11 mouse cellular contexts compared by ENCODE assay signal in genomic region chr17:67995277-67995819, GRCm38 (mm10). TPM values are rescaled to one million over a fixed set of nuclear protein-coding genes. Genes with fewer than 3 reads are reported as not detected.
A peak's percentile ranks its signal among the peaks of the same experiment; 100 is the strongest.
DNase-seq lines count a peak whose midpoint lies in the region; ATAC-seq and TF ChIP-seq lines count a peak whose summit lies in the region.
"Had no signal": no experiment of that assay in that cellular context is flagged by ENCODE, and none has a peak within 500 bp of the region (broad histone marks: within the 10 kb centered on the region; RNA-seq: fewer than 3 reads in every experiment).

No protein-coding gene starts in this region.

- intact Hi-C loops in heart, postnatal 14 days (cut with DNase I), result no loop called here
- intact Hi-C loops in gastrocnemius, postnatal 36 days (cut with DNase I), result no loop called here

- peak overlapping the region; percentile 33 for H3K4me3 ChIP-seq in heart, embryonic 10.5 days
- no peak overlapping the region for H3K4me3 ChIP-seq in lung, embryonic 14.5 days (ENCODE audit: low read depth, low read length)
- peak overlapping the region; percentile 35; the same call in 1 of the 2 replicates for H3K4me3 ChIP-seq in embryonic facial prominence, embryonic 10.5 days
- H3K4me3 ChIP-seq in myocyte, result no peak overlapping the region
- H3K4me3 ChIP-seq: hindbrain, embryonic 15.5 days; liver, embryonic 15.5 days; megakaryocyte, embryonic 14.5 days had no signal

- peak; percentile 16; the same call in 1 of the 2 replicates for ATAC-seq in lung, embryonic 14.5 days (ENCODE audit: insufficient read depth)

- no peak overlapping the region for H3ac ChIP-seq in myocyte (ENCODE audit: control insufficient read depth, insufficient read length)

- H3K4me2 ChIP-seq in lung, embryonic 14.5 days, result peak overlapping the region; percentile 40; the same call in 1 of the 2 replicates
- peak overlapping the region; percentile 59 for H3K4me2 ChIP-seq in myocyte (ENCODE audit: low read depth)
- H3K4me2 ChIP-seq: hindbrain, embryonic 15.5 days; liver, embryonic 15.5 days had no signal

- H3K4me1 ChIP-seq in heart, embryonic 10.5 days, result peaks cover 37% of the 10 kb centered on the region
- H3K4me1 ChIP-seq in lung, embryonic 14.5 days (ENCODE audit: insufficient read depth), result peaks cover 30% of the 10 kb centered on the region
- H3K4me1 ChIP-seq in embryonic facial prominence, embryonic 10.5 days, result peaks cover 62% of the 10 kb centered on the region
- H3K4me1 ChIP-seq: hindbrain, embryonic 15.5 days; liver, embryonic 15.5 days had no signal

- H3K27me3 ChIP-seq in heart, embryonic 10.5 days (ENCODE audit: insufficient read depth, poor library complexity, severe bottlenecking), result no peaks in the 10 kb centered on the region
- no peaks in the 10 kb centered on the region for H3K27me3 ChIP-seq in lung, embryonic 14.5 days (ENCODE audit: insufficient read depth, low read length)
- no peaks in the 10 kb centered on the region for H3K27me3 ChIP-seq in embryonic facial prominence, embryonic 10.5 days (replicated peaks; ENCODE audit: low read depth, poor library complexity, severe bottlenecking)
- no peaks in the 10 kb centered on the region for H3K27me3 ChIP-seq in myocyte (ENCODE audit: control insufficient read depth, insufficient read depth, insufficient read length)
- H3K27me3 ChIP-seq: hindbrain, embryonic 15.5 days; megakaryocyte, embryonic 14.5 days had no signal

- H3K79me2 ChIP-seq in myocyte (ENCODE audit: control insufficient read depth, insufficient read depth), result peaks cover 41% of the 10 kb centered on the region

- peak; percentile 27 for DNase-seq in heart, embryonic 10.5 days (ENCODE audit: low spot score)
- DNase-seq in heart, postnatal 14 days, result no peak
- DNase-seq in lung, embryonic 14.5 days, result no peak
- no peak for DNase-seq in lung, postnatal 14 days
- DNase-seq in embryonic facial prominence, embryonic 10.5 days (ENCODE audit: low spot score), result no peak
- DNase-seq in cerebellum, postnatal 25 days, result no peak
- no peak for DNase-seq in gastrocnemius, postnatal 36 days

- TF ChIP-seq POLR2A in myocyte (IDR thresholded peaks at IDR 0.05; ENCODE audit: insufficient read length, low read depth), result no peak

- no peaks in the 10 kb centered on the region for H3K9me3 ChIP-seq in heart, embryonic 10.5 days
- no peaks in the 10 kb centered on the region for H3K9me3 ChIP-seq in lung, embryonic 14.5 days (ENCODE audit: low read depth, low read length)
- no peaks in the 10 kb centered on the region for H3K9me3 ChIP-seq in embryonic facial prominence, embryonic 10.5 days
- H3K9me3 ChIP-seq: hindbrain, embryonic 15.5 days; liver, embryonic 15.5 days; megakaryocyte, embryonic 14.5 days had no signal

- H3K27ac ChIP-seq in heart, embryonic 10.5 days, result peak overlapping the region; percentile 47
- H3K27ac ChIP-seq in lung, embryonic 14.5 days (ENCODE audit: low read depth), result no peak overlapping the region
- H3K27ac ChIP-seq in embryonic facial prominence, embryonic 10.5 days (replicated peaks), result peak overlapping the region; percentile 61
- H3K27ac ChIP-seq: hindbrain, embryonic 15.5 days; liver, embryonic 15.5 days had no signal

- no peaks in the 10 kb centered on the region; the same call in 1 of the 2 replicates for H3K36me3 ChIP-seq in heart, embryonic 10.5 days
- H3K36me3 ChIP-seq in lung, embryonic 14.5 days (ENCODE audit: insufficient read depth), result peaks cover 7% of the 10 kb centered on the region; the same call in 1 of the 2 replicates
- peaks cover 6% of the 10 kb centered on the region; the same call in 1 of the 2 replicates for H3K36me3 ChIP-seq in embryonic facial prominence, embryonic 10.5 days (replicated peaks)
- H3K36me3 ChIP-seq in myocyte (ENCODE audit: control insufficient read depth, insufficient read depth), result peaks cover 5% of the 10 kb centered on the region
- H3K36me3 ChIP-seq: hindbrain, embryonic 15.5 days; liver, embryonic 15.5 days had no signal

- no peak overlapping the region for H3K9ac ChIP-seq in lung, embryonic 14.5 days
- H3K9ac ChIP-seq: hindbrain, embryonic 15.5 days; liver, embryonic 15.5 days had no signal

- TF ChIP-seq CTCF in lung, embryonic 14.5 days (IDR thresholded peaks at IDR 0.05; ENCODE audit: low read depth), result no peak

- WGBS in heart, embryonic 10.5 days, result 75% methylated on average over 2 of the region's 2 CpGs
- WGBS in lung, embryonic 14.5 days, result 51% methylated on average over 2 of the region's 2 CpGs
- 79% methylated on average over 2 of the region's 2 CpGs for WGBS in embryonic facial prominence, embryonic 10.5 days

TF ChIP-seq in myocyte, 11 proteins besides CTCF, POLR2A, EP300 and RAD21:
- TF ChIP-seq MYOD1 (IDR thresholded peaks at IDR 0.05; ENCODE audit: control insufficient read depth in 1 of 3, insufficient read length in 2 of 3, low read depth in 2 of 3), result no peak
- TF ChIP-seq E2F4 (IDR thresholded peaks at IDR 0.05; ENCODE audit: insufficient read depth), result no peak
- TF ChIP-seq POLR2AphosphoS2 (IDR thresholded peaks at IDR 0.05; ENCODE audit: insufficient read length, low read depth), result no peak
- no peak for TF ChIP-seq TCF3 (IDR thresholded peaks at IDR 0.05; ENCODE audit: insufficient read length, low read depth)
- no peak for TF ChIP-seq SRF (IDR thresholded peaks at IDR 0.05; ENCODE audit: control insufficient read depth, insufficient read length, low read depth)
- no peak for TF ChIP-seq MAX (IDR thresholded peaks at IDR 0.05; ENCODE audit: low read depth)
- TF ChIP-seq USF1 (IDR thresholded peaks at IDR 0.05; ENCODE audit: low read depth), result no peak
- TF ChIP-seq TCF12 (IDR thresholded peaks at IDR 0.05; ENCODE audit: insufficient read depth, poor library complexity, severe bottlenecking), result no peak
- no peak for TF ChIP-seq CEBPB (IDR thresholded peaks at IDR 0.05; ENCODE audit: insufficient read depth, poor library complexity, severe bottlenecking)
- TF ChIP-seq MYOG (IDR thresholded peaks at IDR 0.05; ENCODE audit: control insufficient read depth in 1 of 3, insufficient read depth in 1 of 3, insufficient read length in 2 of 3, low read depth in 2 of 3), result no peak
- no peak for TF ChIP-seq REST (IDR thresholded peaks at IDR 0.05; ENCODE audit: insufficient read depth, insufficient read length)

RNA-seq across cellular contexts. Expression of gene Arhgap28, which starts 8.6 kb away (rescaled TPM):
- 23.0 and 38.1 TPM in 2 replicates for polyA plus RNA-seq in heart, embryonic 10.5 days (2016; fragmentation: Nextera tagmentation; extraction: Ambion mirVana)
- 1 to 10 TPM; 4.6 to 6.2 TPM for total RNA-seq in heart, postnatal 14 days (2021)
- polyA plus RNA-seq in lung, embryonic 14.5 days (2014; fragmentation: Nextera tagmentation; extraction: Ambion mirVana), result 70.4 and 71.4 TPM in 2 replicates
- 55.7 and 57.5 TPM in 2 replicates for polyA plus RNA-seq in embryonic facial prominence, embryonic 10.5 days (2016; fragmentation: Nextera tagmentation; extraction: Ambion mirVana)
- polyA plus RNA-seq in myocyte (2012; fragmentation: generic; extraction: Trizol), result 19.8 TPM
- total RNA-seq in gastrocnemius, postnatal 36 days (2021), result 1 to 10 TPM; 1.1 to 1.2 TPM

Comparison
In these comparisons a context has a peak if more than half of its experiments do, and no peak if none do; other contexts are left out.
1. H3K4me3 ChIP-seq: peak in heart, embryonic 10.5 days (single experiment) and embryonic facial prominence, embryonic 10.5 days (single experiment); none in lung, embryonic 14.5 days (single experiment) and myocyte (single experiment).